Mouse (Mus musculus) embryonic facial prominence, embryonic 12.5 days (tissue): Measurements from ENCODE around the gene Gm17019. TPM values are rescaled to one million over a fixed set of nuclear protein-coding genes. Genes with fewer than 3 reads are reported as not detected.
"Not testable (repeated sequence)": the region's sequence is repeated elsewhere in the genome, so short reads cannot be mapped to it uniquely, and the experiment has no call there.

Experiments
- ATAC-seq: fragments of 200-750 bp; cut with Nextera tagmentation; 2 replicates; pipeline ENCODE4 v1.8.0; 2017; ENCODE audit not compliant: insufficient number of reproducible peaks, insufficient read depth, low FRiP score, low TSS enrichment
- H3K27ac ChIP-seq: fragments of 300-500 bp; sonication (generic); 2 replicates; pipeline ENCODE4 v1.5.1; 2016; ENCODE audit warnings: mild to moderate bottlenecking
- H3K27me3 ChIP-seq: fragments of 300-500 bp; sonication (generic); 2 replicates; pipeline ENCODE4 v1.6.1; 2016; ENCODE audit warnings: mild to moderate bottlenecking, moderate library complexity
- H3K36me3 ChIP-seq: fragments of 300-500 bp; sonication (generic); 2 replicates; pipeline ENCODE4 v1.6.1; 2016; ENCODE audit warnings: mild to moderate bottlenecking
- H3K4me1 ChIP-seq: fragments of 300-500 bp; sonication (generic); 2 replicates; pipeline ENCODE4 v1.6.1; 2016
- H3K4me2 ChIP-seq: fragments of 300-500 bp; sonication (generic); replicated peaks from 2 replicates; pipeline ENCODE4 v1.6.1; 2016; ENCODE audit warnings: mild to moderate bottlenecking, moderate library complexity
- H3K4me3 ChIP-seq: fragments of 300-500 bp; sonication (generic); 2 replicates; pipeline ENCODE4 v1.5.1; 2016; ENCODE audit warnings: mild to moderate bottlenecking
- H3K9ac ChIP-seq: fragments of 300-500 bp; sonication (generic); 2 replicates; pipeline ENCODE4 v1.6.1; 2016; ENCODE audit warnings: mild to moderate bottlenecking, moderate library complexity
- H3K9me3 ChIP-seq: fragments of 300-500 bp; sonication (generic); 2 replicates; pipeline ENCODE4 v1.6.1; 2016; ENCODE audit warnings: mild to moderate bottlenecking, moderate library complexity
- WGBS: fragments of 180-500 bp; shearing (Covaris S2); methylation state at CpG from one replicate; pipeline ENCODE4 v1.1.7; 2016; 5-methylcytosine and 5-hydroxymethylcytosine counted together
- polyA plus RNA-seq: library from polyadenylated mRNA; unstranded; fragments of >200 nt; fragmentation: Nextera tagmentation; extraction: Ambion mirVana; gene quantifications from 2 replicates; pipeline ENCODE4 v1.2.1, GENCODE M21; 2016

Gene Gm17019
- polyA plus RNA-seq, 1 experiment from 2014 or later: not detected

DNA sequence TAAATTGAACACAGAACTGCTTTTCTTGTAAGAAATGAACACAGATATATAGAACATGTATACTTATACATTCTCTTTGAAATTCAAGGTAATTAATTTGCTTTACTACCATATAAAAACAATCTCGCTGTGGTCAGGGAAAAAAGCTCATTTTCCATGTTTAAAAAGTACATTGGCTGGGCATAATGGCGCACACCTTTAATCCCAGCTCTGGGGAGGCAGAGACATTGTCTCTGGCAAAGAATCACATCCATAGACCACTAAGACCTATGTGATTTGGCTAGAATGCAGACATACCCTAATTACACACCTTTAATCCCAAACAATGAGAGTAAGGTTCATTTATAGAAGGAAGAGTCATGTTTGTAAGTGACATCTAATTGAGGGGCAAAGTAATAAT, 12.7 kb downstream of the Gm17019 start:
- not testable (repeated sequence) for H3K36me3 ChIP-seq, H3K27me3 ChIP-seq, H3K27ac ChIP-seq, H3K4me1 ChIP-seq, H3K9ac ChIP-seq, H3K4me2 ChIP-seq, H3K4me3 ChIP-seq, ATAC-seq
- WGBS: 65% methylated on average over 2 of the region's 2 CpGs
- peaks cover 18% of the 10 kb centered on the region for H3K9me3 ChIP-seq

- not testable (repeated sequence) for H3K27me3 ChIP-seq, H3K4me2 ChIP-seq, H3K27ac ChIP-seq, H3K9ac ChIP-seq, H3K4me1 ChIP-seq, H3K36me3 ChIP-seq, H3K4me3 ChIP-seq
- 85% methylated on average over 11 of the region's 11 CpGs for WGBS
- peaks cover 18% of the 10 kb centered on the region for H3K9me3 ChIP-seq
- 0 out of 2 replicates have a peak, but pooled peaks have one; percentile 47 for ATAC-seq
These were observed 21.9 kb downstream of the Gm17019 start for GRCm38 (mm10) chr5:15010639-15011582.

DNA sequence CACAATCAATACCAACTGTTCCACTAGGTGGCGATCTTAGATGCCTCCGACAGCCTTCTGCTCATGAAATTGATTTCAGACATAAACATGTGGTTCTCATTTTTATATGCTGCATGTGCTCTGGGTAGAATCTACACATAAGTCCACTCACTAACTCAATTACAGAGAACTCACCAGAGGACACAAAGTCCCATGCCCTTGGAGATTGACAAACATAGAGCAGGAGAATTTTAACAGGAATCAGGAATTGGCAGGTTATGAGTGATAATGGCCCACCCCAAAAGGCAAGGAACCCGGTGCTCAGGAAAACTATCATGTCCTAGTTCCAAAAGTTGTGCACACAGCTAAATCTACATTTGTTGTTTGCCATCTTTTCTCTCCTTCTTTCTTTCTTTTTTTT, 25.9 kb downstream of the Gm17019 start:
- not testable (repeated sequence) for H3K4me2 ChIP-seq

GRCm38 (mm10) chr5:15006288-15006687, 26.5 kb downstream of the Gm17019 start:
- H3K9ac ChIP-seq, H3K4me1 ChIP-seq, H3K4me3 ChIP-seq, H3K27me3 ChIP-seq, H3K27ac ChIP-seq, ATAC-seq, H3K4me2 ChIP-seq, H3K36me3 ChIP-seq: not testable (repeated sequence)
- peaks cover 20% of the 10 kb centered on the region for H3K9me3 ChIP-seq
- 67% methylated on average over 3 of the region's 3 CpGs for WGBS

More for the DNA sequence above, 25.9 kb downstream of the Gm17019 start:
- not testable (repeated sequence) for ATAC-seq, H3K27ac ChIP-seq, H3K36me3 ChIP-seq, H3K4me1 ChIP-seq, H3K9ac ChIP-seq, H3K27me3 ChIP-seq, H3K4me3 ChIP-seq
- WGBS: 54% methylated on average over 3 of the region's 3 CpGs
- peaks cover 23% of the 10 kb centered on the region for H3K9me3 ChIP-seq

GRCm38 (mm10) chr5:15005584-15005983, 27.2 kb downstream of the Gm17019 start:
- not testable (repeated sequence) for H3K36me3 ChIP-seq, H3K27ac ChIP-seq, H3K27me3 ChIP-seq, ATAC-seq, H3K4me2 ChIP-seq, H3K9ac ChIP-seq, H3K4me1 ChIP-seq, H3K4me3 ChIP-seq
- H3K9me3 ChIP-seq: peaks cover 13% of the 10 kb centered on the region
- WGBS: 58% methylated on average over 3 of the region's 4 CpGs

GRCm38 (mm10) chr5:15004569-15005562, 27.9 kb downstream of the Gm17019 start:
- 78% methylated on average over 5 of the region's 5 CpGs for WGBS
- H3K36me3 ChIP-seq: not testable (repeated sequence)

DNA sequence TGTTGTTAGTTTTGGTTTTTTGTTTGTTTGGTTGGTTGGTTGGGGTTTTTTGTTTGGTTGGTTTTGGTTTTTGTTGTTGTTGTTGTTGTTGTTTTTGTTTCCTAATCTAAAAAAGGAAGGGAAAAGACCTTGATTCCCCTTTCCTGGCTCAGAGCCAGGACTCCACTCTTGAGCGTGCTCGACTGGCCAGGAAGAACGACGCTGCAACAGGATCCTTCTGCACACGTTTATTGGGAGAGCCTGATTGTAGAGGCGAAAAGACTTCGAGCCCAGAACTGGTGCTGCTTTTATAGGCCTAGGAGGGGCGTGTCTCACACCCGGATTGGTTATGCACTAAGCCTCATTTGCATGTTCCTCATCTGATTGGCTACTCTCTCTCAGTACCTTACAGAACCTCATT, 34.7 kb downstream of the Gm17019 start:
- 0 out of 2 replicates have a peak, but pooled peaks have one; percentile 22 for ATAC-seq
- H3K4me3 ChIP-seq, H3K27me3 ChIP-seq, H3K4me1 ChIP-seq, H3K36me3 ChIP-seq, H3K27ac ChIP-seq, H3K4me2 ChIP-seq, H3K9ac ChIP-seq: not testable (repeated sequence)
- peaks cover 25% of the 10 kb centered on the region for H3K9me3 ChIP-seq
- WGBS: 77% methylated on average over 9 of the region's 9 CpGs

More at GRCm38 (mm10) chr5:15004569-15005562, 27.9 kb downstream of the Gm17019 start:
- not testable (repeated sequence) for H3K9ac ChIP-seq, H3K4me2 ChIP-seq, H3K27me3 ChIP-seq, H3K27ac ChIP-seq, H3K4me1 ChIP-seq, H3K4me3 ChIP-seq
- H3K9me3 ChIP-seq: peaks cover 14% of the 10 kb centered on the region
- ATAC-seq: peak; percentile 86

DNA sequence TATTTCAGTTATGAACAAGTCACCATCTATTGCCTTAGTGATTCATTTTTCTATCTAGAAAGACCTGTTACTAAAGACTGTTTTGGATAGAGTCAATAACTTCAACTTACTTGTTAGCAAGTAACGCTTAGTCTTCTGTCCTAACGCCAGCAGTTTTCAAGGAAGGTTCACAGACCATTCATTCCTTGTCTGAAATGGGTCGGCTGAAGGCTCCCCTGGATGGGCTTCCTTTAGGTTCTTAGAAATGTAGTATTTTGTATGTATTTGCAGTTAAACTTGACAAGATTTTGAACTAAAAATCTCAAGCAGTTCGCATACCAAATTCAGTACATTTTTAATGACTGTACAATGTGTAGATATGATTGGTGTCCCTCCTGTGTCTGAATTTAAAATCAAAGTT, 35.2 kb downstream of the Gm17019 start:
- WGBS: 82% methylated on average over 4 of the region's 4 CpGs
- not testable (repeated sequence) for H3K4me2 ChIP-seq, H3K4me3 ChIP-seq, ATAC-seq, H3K27me3 ChIP-seq, H3K9ac ChIP-seq, H3K36me3 ChIP-seq, H3K27ac ChIP-seq, H3K4me1 ChIP-seq
- H3K9me3 ChIP-seq: peaks cover 25% of the 10 kb centered on the region

DNA sequence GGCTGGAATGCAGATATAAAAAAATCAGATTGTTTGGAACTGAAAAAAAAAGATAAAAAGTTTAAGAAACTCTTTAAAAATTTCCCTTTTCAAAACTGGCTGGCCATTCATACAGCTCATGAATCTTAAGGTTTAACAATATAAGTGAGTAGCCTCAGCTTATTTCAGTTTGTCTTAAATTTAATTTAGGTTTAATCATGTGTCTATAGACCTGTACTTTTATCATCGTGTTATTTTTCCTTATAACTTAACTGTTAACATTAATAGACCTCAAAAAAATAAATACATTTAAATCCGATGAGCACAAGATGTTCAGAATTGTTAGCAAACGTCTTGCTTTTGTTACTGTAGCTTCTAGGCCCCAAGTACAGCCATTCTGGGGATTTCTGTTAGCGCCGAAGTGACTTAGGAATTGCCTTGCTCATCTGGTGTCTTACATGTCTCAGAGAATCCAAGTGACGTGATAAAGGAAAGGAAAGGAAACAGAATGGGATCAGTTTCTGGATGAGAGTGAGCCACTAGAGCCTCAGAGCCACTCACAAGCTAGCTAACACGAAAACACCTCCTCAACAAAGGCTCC, 36.0 kb downstream of the Gm17019 start:
- H3K4me3 ChIP-seq, H3K27me3 ChIP-seq, H3K9ac ChIP-seq, H3K4me1 ChIP-seq, H3K27ac ChIP-seq, H3K36me3 ChIP-seq, H3K4me2 ChIP-seq: not testable (repeated sequence)
- H3K9me3 ChIP-seq: peaks cover 25% of the 10 kb centered on the region
- whole genome bisulfite sequencing: 70% methylated on average over 7 of the region's 7 CpGs
- ATAC-seq: 0 out of 2 replicates have a peak, but pooled peaks have one; percentile 41

DNA sequence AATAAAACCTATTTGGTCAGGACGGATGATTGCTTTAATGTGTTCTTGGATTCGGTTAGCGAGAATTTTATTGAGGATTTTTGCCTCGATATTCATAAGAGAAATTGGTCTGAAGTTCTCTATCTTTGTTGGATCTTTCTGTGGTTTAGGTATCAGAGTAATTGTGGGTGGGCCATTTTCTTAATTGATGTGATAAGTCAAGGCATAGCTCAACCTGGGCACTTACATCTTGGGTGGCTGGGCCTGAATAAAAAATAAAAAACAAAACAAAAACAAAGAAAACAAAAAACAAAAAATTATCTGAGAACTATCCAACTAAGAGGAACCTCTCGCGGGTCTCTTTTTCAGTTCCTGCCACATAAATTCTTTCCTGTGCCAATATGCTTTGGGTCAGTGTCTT, 38.7 kb downstream of the Gm17019 start:
- H3K4me1 ChIP-seq, H3K4me3 ChIP-seq, H3K27ac ChIP-seq, H3K4me2 ChIP-seq, H3K27me3 ChIP-seq, H3K36me3 ChIP-seq, H3K9ac ChIP-seq: not testable (repeated sequence)
- ATAC-seq: 0 out of 2 replicates have a peak, but pooled peaks have one; percentile 75
- 85% methylated on average over 6 of the region's 6 CpGs for WGBS
- H3K9me3 ChIP-seq: peaks cover 25% of the 10 kb centered on the region

- H3K9ac ChIP-seq, H3K4me2 ChIP-seq, H3K36me3 ChIP-seq, H3K27me3 ChIP-seq, H3K27ac ChIP-seq, H3K4me1 ChIP-seq, H3K4me3 ChIP-seq, H3K9me3 ChIP-seq: not testable (repeated sequence)
- 77% methylated on average over 8 of the region's 8 CpGs for WGBS
- ATAC-seq: peak; percentile 74; the same call in 1 of the 2 replicates
These were observed 42.2 kb downstream of the Gm17019 start for GRCm38 (mm10) chr5:14990375-14991158.
